Mouse (Mus musculus) T-helper 17 cell (primary cell): ENCODE measurements around the gene Slc6a9.

Source experiments
- in situ Hi-C, 2 experiments: fragments of 300-600 bp; cut with MboI, MseI; formaldehyde crosslinking; loops; 1 replicate in 1 of 2; 2 replicates in 1 of 2; pipeline ENCODE4 v1.15.1; 2025; ENCODE audit warnings: high pct_unique_total_duplicates in 2 of 2

Slc6a9 gene

DNA sequence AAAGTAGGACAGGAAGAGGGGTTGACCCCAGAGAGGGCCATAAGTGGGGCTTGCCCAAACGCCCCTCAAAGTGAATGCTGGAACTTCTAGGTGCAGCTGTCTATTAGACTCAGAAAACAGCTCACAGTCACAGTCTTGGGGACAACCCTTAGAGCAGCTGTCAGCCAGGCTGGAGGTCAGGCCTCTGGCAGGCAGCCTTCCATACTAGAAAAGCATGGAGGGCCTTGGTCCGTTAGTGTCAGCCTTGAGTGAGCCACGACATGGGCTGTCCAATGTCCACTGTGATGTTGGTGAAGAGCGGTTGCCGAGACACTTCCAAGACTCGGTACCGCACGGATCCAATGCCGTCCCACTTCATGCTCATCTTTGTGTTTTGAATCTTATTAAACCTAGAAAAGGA, 39.3 kb downstream of the Slc6a9 start:
- in situ Hi-C loops, result no loop called here

GRCm38 (mm10) chr4:117878301-117878700, 44.0 kb downstream of the Slc6a9 start:
- in situ Hi-C loops, result no loop called here

DNA sequence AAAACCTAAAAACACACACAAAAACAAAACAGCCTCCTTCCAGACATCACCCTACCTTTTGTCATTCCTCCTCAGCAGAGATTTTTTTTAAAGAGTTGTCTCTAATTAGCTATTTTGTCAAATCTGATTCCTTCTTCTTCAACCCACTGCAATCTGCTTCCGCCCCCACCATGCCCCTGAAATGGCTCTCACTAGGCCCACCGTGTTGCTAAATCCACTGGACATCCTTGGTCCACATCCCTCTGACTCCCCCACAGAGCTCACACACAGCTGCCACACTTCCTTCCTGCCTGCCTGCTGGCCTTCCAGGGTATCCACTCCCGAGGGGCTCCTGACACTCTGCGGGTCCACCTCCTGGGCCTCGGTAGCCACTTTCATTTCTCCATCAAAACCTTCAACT, 44.4 kb downstream of the Slc6a9 start:
- in situ Hi-C loops, result no loop called here

GRCm38 (mm10) chr4:117882701-117883691, 48.7 kb downstream of the Slc6a9 start, which contains the start of gene B4galt2:
TSS of gene B4galt2 (minus strand) at chr4:117883487.
- in situ Hi-C loops, result no loop called here

GRCm38 (mm10) chr4:117884146-117884545, 49.8 kb downstream of the Slc6a9 start:
- in situ Hi-C loops, result no loop called here

DNA sequence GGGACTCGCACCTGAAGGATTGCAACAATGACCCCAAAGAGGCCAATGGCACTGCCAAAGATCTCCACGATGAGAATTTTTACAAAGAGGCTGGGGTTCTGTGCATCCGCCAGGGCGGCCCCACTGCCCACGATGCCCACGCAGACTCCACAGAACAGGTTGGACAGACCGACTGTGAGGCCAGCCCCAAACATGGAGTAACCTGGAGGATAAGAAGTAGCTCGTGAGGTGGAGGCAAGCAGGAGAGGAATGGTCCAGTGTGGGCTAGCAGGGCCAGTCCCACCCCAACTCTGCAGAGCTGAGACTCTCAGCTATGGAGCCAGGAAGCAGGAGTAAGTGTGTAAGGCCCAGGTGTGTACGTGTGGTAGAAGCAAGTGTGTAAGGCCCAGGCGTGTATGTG, 50.8 kb downstream of the Slc6a9 start:
- in situ Hi-C loops, result no loop called here

GRCm38 (mm10) chr4:117885994-117886393, 51.7 kb downstream of the Slc6a9 start:
- in situ Hi-C loops, result no loop called here

DNA sequence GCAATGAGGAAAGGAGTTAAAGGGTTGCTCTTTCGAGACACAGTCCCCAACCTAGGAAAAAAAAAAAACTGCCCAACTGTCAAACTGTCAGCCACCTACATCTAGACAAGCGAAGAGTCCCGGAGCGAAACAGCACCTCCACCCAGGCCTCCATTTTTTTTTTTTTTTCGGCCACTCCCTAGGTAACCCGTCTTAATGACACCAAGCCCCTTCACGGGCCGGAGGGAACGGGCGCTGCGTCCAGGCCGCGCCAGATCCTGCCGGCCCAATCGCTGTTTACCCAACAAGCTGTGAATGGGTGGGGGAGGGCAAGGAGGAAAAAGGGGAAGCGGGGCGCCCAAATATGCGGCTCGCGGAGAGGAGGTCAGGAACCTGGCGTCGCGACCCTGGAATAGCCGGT, 52.3 kb downstream of the Slc6a9 start:
- in situ Hi-C loops, result no loop called here

GRCm38 (mm10) chr4:117887133-117887532, 52.8 kb downstream of the Slc6a9 start, which contains the start of gene Atp6v0b:
TSS of gene Atp6v0b (minus strand) at chr4:117887333.
- in situ Hi-C loops, result no loop called here

DNA sequence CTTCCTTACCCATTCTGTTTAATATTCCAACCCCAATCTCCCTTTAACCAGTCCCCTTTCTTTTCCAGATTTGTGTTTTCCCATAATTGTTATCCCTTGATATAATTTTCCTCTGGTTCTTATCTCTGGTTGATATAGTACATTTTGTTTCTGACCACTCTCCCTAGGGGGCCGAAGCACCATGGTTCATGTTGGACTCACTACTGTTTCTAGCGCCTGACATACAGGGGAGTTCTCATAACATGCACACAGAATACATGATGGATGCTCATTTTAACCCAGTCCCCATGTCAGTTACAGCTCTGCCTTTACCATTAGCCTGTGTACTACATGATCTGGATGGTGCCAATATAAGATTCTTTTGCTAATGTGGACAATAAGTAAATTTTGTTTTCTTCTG, 53.6 kb downstream of the Slc6a9 start:
- in situ Hi-C loops, result no loop called here

DNA sequence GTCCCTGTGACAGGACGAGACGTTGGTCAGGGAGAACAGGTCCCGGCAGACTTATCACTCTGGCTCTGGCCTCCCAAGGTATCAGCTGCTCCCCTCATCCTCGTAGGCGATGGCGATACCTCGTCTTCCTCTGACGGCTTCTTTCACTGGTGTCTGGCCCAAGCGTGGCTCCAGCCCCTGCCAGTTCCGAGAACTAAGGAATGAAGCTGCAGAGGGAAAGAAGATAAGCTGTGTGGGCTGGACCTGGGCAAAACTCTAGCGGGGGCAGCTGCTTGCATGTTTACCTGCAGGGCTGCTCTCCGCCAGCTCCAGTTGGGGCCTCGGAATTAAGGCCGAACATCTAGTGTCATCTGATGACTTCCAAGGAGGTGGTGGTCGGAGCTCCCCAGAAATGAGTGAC, 55.2 kb downstream of the Slc6a9 start:
- in situ Hi-C loops, result no loop called here

- in situ Hi-C loops, result loop anchor here in 1 of 2 experiments (10.0 kb wide), 2 partner anchors 535 to 1205 kb away; partner anchors contain the start of gene Elovl1
These were observed 55.7 kb downstream of the Slc6a9 start for GRCm38 (mm10) chr4:117890031-117890430.

DNA sequence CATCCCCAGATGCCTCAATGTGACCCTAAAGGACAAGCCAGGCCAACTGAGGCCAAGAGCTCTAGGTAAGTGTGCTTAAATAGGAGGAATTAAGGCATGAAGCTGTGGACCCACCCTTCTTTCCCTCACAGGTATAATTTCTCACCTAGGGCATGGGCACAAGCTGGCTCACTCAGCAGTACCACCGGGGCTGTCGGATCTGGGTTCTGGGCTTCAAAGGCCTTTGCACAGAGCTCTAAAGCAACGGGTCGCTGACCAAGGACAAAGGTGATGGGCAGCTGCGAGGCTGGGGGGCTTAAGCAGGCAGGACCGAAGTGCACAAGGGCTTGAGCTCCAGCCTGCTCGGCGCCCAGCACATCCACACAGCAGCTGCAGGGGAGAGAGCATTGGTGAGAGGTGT, 56.4 kb downstream of the Slc6a9 start:
- in situ Hi-C loops, result loop anchor here in 1 of 2 experiments (10.0 kb wide), 2 partner anchors 534 to 1204 kb away; partner anchors contain the start of gene Elovl1

GRCm38 (mm10) chr4:117891738-117892161, 57.4 kb downstream of the Slc6a9 start, which contains the start of gene Dph2:
TSS of gene Dph2 (minus strand) at chr4:117892032.
- in situ Hi-C loops, result loop anchor here in 1 of 2 experiments (10.0 kb wide), 2 partner anchors 533 to 1203 kb away; partner anchors contain the start of gene Elovl1

DNA sequence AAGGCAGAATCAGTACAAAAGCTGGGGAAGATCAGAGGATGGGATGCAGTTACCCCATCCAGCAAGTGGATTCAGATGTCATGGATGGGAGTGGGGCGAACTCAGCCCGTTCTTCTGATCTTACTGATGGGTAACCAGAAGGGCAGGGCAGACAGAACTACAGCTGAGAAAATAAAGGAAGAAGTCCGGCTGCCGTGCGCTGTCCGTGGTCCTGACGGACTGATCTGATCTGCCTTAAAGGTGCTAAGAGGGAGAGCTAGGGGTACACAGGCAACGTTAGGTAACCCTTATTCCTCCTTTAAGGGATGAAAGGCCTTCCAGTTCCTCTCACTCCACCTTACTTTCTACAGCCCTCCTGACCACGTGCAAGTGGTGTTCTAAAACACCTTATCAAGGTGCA, 59.1 kb downstream of the Slc6a9 start:
- in situ Hi-C loops, result loop anchor here in 1 of 2 experiments (10.0 kb wide), 2 partner anchors 531 to 1201 kb away; partner anchors contain the start of gene Elovl1

DNA sequence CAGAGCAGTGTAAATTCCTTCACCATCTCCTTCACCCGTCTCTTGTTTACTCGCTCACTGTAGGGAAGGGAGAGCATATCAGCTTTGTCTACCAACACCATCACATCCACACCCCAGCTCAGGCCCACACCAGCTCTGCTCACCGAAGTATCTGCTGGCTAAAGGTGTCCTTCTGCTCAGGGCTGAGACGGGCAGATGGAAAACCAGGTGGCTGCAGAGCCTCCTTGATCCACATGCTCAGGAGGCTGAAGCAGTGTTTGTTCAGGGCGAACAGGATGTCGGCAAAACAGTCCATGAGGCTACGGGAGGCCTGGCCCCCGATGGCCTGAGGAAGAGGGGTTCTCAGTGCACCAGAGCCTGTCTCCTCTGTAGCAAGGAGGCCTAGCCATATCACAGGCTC, 60.3 kb downstream of the Slc6a9 start:
- in situ Hi-C loops, result loop anchor here in 1 of 2 experiments (10.0 kb wide), 2 partner anchors 530 to 1200 kb away; partner anchors contain the start of gene Elovl1

DNA sequence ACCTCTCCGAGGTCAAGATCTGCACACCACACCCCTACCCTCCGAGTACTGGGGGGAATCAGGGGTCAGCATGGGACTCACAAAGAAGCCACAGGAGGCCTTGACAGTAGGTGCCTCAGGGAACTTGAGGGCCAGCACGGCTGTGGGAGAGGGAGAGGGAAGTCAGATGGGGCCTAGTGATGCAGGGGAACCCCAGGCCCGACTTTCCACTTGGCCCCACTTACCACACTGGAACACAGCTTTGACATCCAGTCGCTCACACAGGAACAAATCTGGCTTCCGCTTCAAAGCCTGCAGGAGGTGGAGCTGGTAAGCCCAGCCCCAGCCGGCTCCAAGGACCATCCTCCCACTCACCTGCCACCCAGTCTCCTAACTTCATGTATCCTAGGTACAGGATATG, 61.0 kb downstream of the Slc6a9 start:
- in situ Hi-C loops, result loop anchor here in 1 of 2 experiments (10.0 kb wide), 2 partner anchors 529 to 1199 kb away; partner anchors contain the start of gene Elovl1

DNA sequence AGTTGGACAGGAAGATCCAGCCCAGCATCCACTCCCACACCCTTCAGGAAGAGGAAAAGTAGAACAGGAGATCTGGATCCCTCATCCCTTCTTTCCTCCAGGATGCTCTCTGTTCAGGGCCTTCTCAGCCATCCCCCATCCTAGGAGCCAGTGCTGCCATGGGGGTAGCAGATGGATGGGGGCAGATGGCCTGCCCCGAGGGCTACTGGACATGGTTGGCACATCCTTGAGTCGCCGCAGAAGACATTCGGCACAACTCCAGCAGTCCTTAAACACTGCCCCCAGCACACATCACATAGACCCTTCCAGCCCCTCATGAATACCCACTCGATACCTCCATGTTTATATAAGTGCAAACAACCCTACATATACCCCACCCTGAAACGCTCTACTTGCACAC, 61.7 kb downstream of the Slc6a9 start:
- in situ Hi-C loops, result loop anchor here in 1 of 2 experiments (10.0 kb wide), 2 partner anchors 529 to 1199 kb away; partner anchors contain the start of gene Elovl1

DNA sequence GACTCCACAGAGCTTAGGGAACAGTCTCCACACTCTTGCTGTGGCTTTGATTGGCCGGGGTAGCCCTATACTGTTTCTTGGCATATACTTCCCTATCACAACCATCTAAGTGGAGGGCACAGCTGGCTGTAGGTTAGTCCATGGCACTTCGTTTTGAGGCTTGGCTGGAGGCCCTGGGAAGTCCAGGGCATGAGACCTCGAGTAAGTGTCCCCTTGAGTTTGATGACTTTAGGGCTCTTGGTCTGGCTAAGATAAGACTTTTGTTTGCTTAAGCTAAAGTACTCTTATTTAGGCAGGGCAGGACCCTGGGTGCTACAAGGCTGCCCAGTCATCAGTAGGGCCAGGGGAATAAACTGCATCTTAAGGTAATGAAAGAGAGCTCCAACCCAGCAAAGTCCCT, 63.8 kb downstream of the Slc6a9 start:
- in situ Hi-C loops, result loop anchor here in 1 of 2 experiments (10.0 kb wide), 2 partner anchors 527 to 1197 kb away; partner anchors contain the start of gene Elovl1

GRCm38 (mm10) chr4:117904094-117904493, 69.8 kb downstream of the Slc6a9 start:
- in situ Hi-C loops, result no loop called here

DNA sequence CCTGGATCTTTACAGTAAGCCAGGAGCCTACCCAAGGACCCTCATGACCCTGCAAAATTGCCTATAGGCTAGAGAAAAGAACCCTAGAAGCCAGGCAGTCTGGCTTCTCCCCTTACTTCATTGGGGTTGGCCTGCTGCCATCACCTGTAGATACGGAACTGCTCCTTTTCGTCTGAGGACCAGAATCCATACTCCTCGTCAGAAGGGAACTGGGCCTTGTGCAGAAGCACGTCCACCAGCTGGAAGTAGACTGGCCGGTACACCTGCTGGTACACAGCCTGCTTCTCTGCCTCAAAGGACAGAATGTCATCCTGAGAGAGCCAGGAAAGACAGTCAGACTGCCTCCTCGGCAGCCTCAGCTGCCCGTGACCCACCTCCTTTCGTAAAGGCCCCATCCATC, 70.5 kb downstream of the Slc6a9 start:
- in situ Hi-C loops, result no loop called here

DNA sequence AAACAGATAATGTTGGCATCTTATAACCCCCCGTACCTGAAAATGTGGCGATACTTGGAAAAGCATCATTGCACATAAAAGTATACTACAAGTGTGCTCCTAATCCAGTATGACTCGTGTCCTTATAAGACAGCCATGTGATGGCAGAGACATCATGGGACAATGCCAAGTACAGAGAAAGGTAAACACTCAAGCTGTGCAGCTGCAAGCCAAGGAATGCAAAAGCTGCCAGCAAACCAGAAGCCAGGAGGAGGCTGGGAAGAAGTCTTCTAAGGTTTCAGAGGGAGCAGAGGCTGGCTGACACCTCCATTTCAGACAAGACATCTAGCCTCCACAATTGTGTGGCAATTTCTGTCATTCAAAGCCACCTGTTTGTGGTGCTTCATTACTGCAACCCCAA, 71.9 kb downstream of the Slc6a9 start:
- in situ Hi-C loops, result no loop called here
